Mouse (Mus musculus): Measurements from ENCODE around the gene Fyco1.

- no peak for TF ChIP-seq CTCF (IDR thresholded peaks at IDR 0.05; ENCODE audit: control insufficient read depth, insufficient read depth, insufficient replicate concordance, low read depth, low read length)
- no peak for TF ChIP-seq POLR2A (IDR thresholded peaks at IDR 0.05; ENCODE audit: control insufficient read depth, low read depth, low read length)
These were observed 43.1 kb downstream of the Fyco1 start for GRCm38 (mm10) chr9:123808583-123808982.

Data from testis, adult 2 months (tissue).